Mouse (Mus musculus) stomach, postnatal 0 days (tissue): ENCODE results near the gene Capn5.

ENCODE experiments used
- CTCF ChIP-seq: IDR thresholded peaks from 2 replicates; pipeline ENCODE4 v1.5.1; 2016; ENCODE audit warnings: antibody characterized with exemption, low read depth, mild to moderate bottlenecking, moderate library complexity
- EP300 ChIP-seq: optimal IDR thresholded peaks from 2 replicates; pipeline ENCODE3; 2016; ENCODE audit warnings: antibody characterized with exemption

GRCm38 (mm10) chr7:98086346-98086745 lies 91.7 kb downstream of the Capn5 start:
- TF ChIP-seq CTCF (peak; percentile 79), EP300 (no peak)
